Mouse (Mus musculus): ENCODE data around the gene Sdr42e1. TPM values are rescaled to one million over a fixed set of nuclear protein-coding genes. Genes with fewer than 3 reads are reported as not detected.
A peak's percentile ranks its signal among the peaks of the same experiment; 100 is the strongest.

The Sdr42e1 gene
- polyA plus RNA-seq, 1 experiment from 2014 or later, result 1.0 TPM

DNA sequence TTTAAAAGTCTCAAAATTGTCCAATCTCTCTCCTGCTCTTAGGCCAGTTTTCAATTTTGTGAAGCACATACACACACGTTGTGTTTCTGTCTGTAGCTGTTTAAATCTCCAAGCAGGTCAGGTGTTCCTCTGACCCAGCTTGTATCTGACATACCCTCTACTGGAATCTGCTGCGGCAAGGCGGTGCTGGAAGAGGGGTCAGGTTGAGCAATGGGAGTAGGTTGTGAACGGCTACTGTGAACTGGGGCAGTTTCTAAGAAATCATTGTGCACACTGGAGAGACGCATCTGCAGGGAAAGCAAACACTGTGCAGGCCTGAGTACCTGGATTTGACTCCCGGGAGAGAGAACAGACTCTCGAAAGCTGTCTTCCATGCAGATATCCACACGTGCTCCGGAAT, 3.0 kb upstream of the Sdr42e1 start:
- no peak overlapping the region for H3K4me2 ChIP-seq
- H3K36me3 ChIP-seq (ENCODE audit: control insufficient read depth, insufficient read depth, low read length), result no peaks in the 10 kb centered on the region
- H3K9me3 ChIP-seq (ENCODE audit: control insufficient read depth, low read length), result no peaks in the 10 kb centered on the region
- no peak for DNase-seq (ENCODE audit: low spot score)
- H3K4me3 ChIP-seq (ENCODE audit: low read depth, low read length), result no peak overlapping the region
- H3K9ac ChIP-seq (ENCODE audit: low read depth, low read length), result no peak overlapping the region
- 62% methylated on average over 9 of the region's 9 CpGs for WGBS
- H3K4me1 ChIP-seq (replicated peaks; ENCODE audit: control insufficient read depth, insufficient read depth, low read length), result no peaks in the 10 kb centered on the region
- ATAC-seq (replicated peaks; ENCODE audit: low FRiP score), result 0 out of 2 replicates have a peak, but pooled peaks have one; percentile 16
- H3K27ac ChIP-seq (ENCODE audit: low read depth, low read length), result peak overlapping the region; percentile 56
- no peaks in the 10 kb centered on the region for H3K27me3 ChIP-seq (replicated peaks; ENCODE audit: control insufficient read depth, insufficient read depth, low read length)

DNA sequence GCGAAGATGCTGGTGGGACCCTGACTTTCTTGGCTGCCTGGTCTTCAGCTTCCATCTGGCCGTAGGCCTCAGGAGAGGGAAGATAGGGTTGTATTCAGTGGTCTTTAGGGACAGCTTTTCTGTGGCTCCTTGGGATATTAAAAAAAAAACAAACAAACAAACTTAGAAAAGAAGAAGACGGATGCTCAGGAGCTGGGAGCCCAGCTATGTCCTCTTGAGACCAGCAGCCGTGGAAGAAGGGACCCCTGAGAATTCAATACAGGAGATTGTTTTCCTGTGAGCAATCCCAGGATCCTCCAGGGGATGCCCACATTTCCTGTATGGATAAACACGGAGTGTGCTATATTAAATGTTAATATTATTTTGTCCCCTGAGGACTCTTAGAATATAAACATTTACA, 1.7 kb upstream of the Sdr42e1 start:
- 77% methylated on average over 5 of the region's 5 CpGs for whole genome bisulfite sequencing
- Histone ChIP-seq H3K27me3 (replicated peaks; ENCODE audit: control insufficient read depth, insufficient read depth, low read length) (no peaks in the 10 kb centered on the region), H3K9ac (ENCODE audit: low read depth, low read length) (no peak overlapping the region), H3K4me1 (replicated peaks; ENCODE audit: control insufficient read depth, insufficient read depth, low read length) (no peaks in the 10 kb centered on the region), H3K4me2 (no peak overlapping the region), H3K4me3 (ENCODE audit: low read depth, low read length) (no peak overlapping the region), H3K27ac (ENCODE audit: low read depth, low read length) (no peak overlapping the region), H3K9me3 (ENCODE audit: control insufficient read depth, low read length) (no peaks in the 10 kb centered on the region), H3K36me3 (ENCODE audit: control insufficient read depth, insufficient read depth, low read length) (no peaks in the 10 kb centered on the region)
- ATAC-seq (replicated peaks; ENCODE audit: low FRiP score) (no peak), DNase-seq (ENCODE audit: low spot score) (no peak)

DNA sequence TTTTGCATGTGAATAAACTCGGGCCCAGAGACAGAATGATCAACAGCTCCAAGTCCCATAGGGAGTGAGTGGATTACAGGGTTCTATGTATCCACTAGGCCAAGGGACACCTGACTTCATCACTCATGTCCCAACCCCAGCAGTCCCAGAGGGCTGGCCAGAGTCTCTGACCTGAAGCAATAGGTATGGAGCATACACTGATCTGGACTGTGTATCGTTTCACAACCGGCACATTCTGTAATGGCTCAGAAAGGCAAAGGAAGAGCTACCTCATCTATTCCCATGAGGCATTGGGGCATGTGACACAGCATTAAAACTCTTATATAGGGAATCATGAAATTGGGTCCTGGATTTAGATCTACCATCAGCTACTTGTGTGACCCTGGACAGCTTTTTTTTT, 931 bp downstream of the Sdr42e1 start:
- Histone ChIP-seq H3K27me3 (replicated peaks; ENCODE audit: control insufficient read depth, insufficient read depth, low read length) (no peaks in the 10 kb centered on the region), H3K36me3 (ENCODE audit: control insufficient read depth, insufficient read depth, low read length) (no peaks in the 10 kb centered on the region), H3K4me1 (replicated peaks; ENCODE audit: control insufficient read depth, insufficient read depth, low read length) (no peaks in the 10 kb centered on the region), H3K9ac (ENCODE audit: low read depth, low read length) (no peak overlapping the region), H3K9me3 (ENCODE audit: control insufficient read depth, low read length) (no peaks in the 10 kb centered on the region), H3K27ac (ENCODE audit: low read depth, low read length) (no peak overlapping the region), H3K4me3 (ENCODE audit: low read depth, low read length) (no peak overlapping the region), H3K4me2 (no peak overlapping the region)
- 85% methylated on average over 3 of the region's 3 CpGs for WGBS
- DNase-seq (ENCODE audit: low spot score), result no peak
- ATAC-seq (replicated peaks; ENCODE audit: low FRiP score), result no peak

DNA sequence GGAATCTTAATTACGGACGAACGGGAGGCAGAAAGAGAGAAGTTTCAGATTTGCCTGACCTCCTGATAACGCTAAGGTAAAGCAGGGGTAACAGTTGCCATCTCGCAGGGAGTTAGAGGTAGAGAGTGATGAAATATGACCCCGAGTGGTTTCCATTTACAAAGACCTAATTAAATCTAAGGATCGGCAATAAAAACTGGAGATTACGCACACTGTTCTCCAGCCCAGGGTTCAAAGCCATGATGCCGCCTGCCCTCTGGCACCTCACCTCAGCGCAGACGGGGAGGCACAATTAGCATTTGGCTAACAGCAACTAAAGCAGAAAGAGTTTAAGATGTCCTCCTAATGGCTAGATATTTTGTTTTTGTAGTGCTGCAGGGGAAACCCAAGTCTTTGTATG, 3.0 kb downstream of the Sdr42e1 start:
- no peak for ATAC-seq (replicated peaks; ENCODE audit: low FRiP score)
- WGBS, result 30% methylated on average over 11 of the region's 11 CpGs
- Histone ChIP-seq H3K4me2 (no peak overlapping the region), H3K9ac (ENCODE audit: low read depth, low read length) (no peak overlapping the region), H3K27ac (ENCODE audit: low read depth, low read length) (no peak overlapping the region), H3K27me3 (replicated peaks; ENCODE audit: control insufficient read depth, insufficient read depth, low read length) (no peaks in the 10 kb centered on the region), H3K4me1 (replicated peaks; ENCODE audit: control insufficient read depth, insufficient read depth, low read length) (no peaks in the 10 kb centered on the region), H3K4me3 (ENCODE audit: low read depth, low read length) (no peak overlapping the region), H3K9me3 (ENCODE audit: control insufficient read depth, low read length) (no peaks in the 10 kb centered on the region), H3K36me3 (ENCODE audit: control insufficient read depth, insufficient read depth, low read length) (no peaks in the 10 kb centered on the region)
- DNase-seq (ENCODE audit: low spot score), result no peak

DNA sequence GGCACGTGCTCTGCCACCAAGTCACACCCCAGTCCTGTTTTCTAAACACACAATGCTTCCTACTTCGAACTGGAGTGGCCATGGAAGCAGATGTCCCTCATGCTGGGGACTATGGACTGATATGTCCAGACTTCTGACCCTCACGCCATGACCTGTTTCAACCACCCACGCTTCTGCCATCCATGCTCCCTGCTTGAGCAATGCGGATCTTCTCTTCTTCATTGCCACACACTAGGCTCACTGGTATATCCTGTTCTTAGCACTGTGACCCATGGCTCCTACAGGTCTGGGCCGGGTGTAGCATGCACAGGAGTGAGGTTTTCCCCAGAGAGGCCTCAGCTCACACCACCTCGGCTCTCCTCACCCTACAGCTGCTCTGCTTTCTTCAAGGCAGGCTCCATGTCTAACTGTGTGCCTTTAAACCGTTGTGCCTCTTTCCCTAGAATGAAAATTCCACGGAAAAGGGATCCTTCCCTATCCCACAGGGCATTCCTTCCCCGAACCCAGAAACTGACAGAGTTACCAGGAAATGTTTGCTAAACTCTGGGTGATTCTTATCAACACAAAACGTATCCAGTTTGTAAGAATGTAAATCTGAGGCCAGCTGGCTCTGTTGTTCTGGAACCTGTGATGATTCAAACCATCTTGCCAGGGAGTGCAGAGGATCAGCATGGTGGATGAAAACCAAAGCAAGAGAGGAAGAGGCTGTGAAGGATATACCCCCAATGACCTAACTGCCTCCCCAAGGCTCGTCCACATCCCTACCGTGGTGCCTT, 6.0 kb downstream of the Sdr42e1 start:
- Histone ChIP-seq H3K9me3 (ENCODE audit: control insufficient read depth, low read length) (no peaks in the 10 kb centered on the region), H3K4me2 (no peak overlapping the region), H3K9ac (ENCODE audit: low read depth, low read length) (no peak overlapping the region), H3K27ac (ENCODE audit: low read depth, low read length) (no peak overlapping the region), H3K4me1 (replicated peaks; ENCODE audit: control insufficient read depth, insufficient read depth, low read length) (no peaks in the 10 kb centered on the region), H3K27me3 (replicated peaks; ENCODE audit: control insufficient read depth, insufficient read depth, low read length) (no peaks in the 10 kb centered on the region), H3K36me3 (ENCODE audit: control insufficient read depth, insufficient read depth, low read length) (no peaks in the 10 kb centered on the region), H3K4me3 (ENCODE audit: low read depth, low read length) (no peak overlapping the region)
- no peak for DNase-seq (ENCODE audit: low spot score)
- WGBS, result 66% methylated on average over 13 of the region's 13 CpGs
- ATAC-seq (replicated peaks; ENCODE audit: low FRiP score), result no peak

DNA sequence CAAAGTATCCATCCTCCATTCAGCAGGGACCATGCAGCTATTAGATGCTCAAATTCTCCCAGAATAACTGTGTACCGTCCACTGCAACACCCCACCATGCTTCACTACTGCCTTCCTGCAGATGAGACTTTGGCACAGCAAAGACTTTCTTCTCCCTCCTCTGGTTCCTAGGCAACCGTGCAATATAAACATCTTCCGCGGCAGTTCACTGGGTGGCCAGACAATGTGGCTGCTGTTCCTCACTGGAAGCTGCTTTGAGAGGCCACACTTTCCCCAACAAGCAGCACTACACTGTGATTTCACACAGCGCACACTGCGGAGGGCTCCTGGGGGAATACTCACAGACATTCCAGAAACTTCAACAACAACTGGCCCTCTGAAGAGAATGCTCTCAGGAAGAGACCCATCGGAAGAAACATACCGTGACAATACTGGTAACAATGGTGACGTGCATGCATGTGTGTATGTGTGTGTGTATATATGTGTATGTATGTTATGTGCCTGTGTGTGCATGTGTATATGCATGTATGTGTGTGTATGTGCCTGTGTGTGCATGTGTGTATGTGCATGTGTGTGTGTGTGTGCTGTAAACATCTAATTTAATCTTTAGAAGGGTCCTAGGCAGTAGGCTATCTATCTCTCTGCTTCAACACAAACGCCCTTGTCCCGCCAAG, 13.0 kb downstream of the Sdr42e1 start:
- Histone ChIP-seq H3K36me3 (ENCODE audit: control insufficient read depth, insufficient read depth, low read length) (no peaks in the 10 kb centered on the region), H3K27me3 (replicated peaks; ENCODE audit: control insufficient read depth, insufficient read depth, low read length) (no peaks in the 10 kb centered on the region), H3K9ac (ENCODE audit: low read depth, low read length) (no peak overlapping the region), H3K4me3 (ENCODE audit: low read depth, low read length) (no peak overlapping the region), H3K9me3 (ENCODE audit: control insufficient read depth, low read length) (no peaks in the 10 kb centered on the region), H3K4me1 (replicated peaks; ENCODE audit: control insufficient read depth, insufficient read depth, low read length) (no peaks in the 10 kb centered on the region), H3K27ac (ENCODE audit: low read depth, low read length) (no peak overlapping the region), H3K4me2 (no peak overlapping the region)
- 63% methylated on average over 11 of the region's 11 CpGs for WGBS
- DNase-seq (ENCODE audit: low spot score) (no peak), ATAC-seq (replicated peaks; ENCODE audit: low FRiP score) (no peak)

DNA sequence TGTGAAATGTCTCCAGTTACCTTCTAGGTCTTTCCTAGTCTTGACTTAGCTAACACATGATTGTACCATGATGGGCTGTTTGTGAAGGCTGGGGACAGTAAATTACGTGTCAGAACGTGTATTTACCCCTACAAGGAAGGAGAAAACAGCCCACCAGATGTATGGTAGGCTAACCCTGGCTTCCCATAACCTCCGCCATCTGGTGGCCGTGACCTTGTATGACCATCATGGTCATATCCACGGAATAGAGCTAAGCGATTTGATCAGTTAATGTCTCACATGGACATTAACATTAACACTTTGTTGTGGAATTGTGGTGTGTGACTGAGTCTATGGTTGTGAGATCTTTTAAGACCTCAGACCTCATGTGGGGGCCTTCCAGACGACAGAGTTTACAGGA, 14.5 kb downstream of the Sdr42e1 start:
- Histone ChIP-seq H3K4me1 (replicated peaks; ENCODE audit: control insufficient read depth, insufficient read depth, low read length) (no peaks in the 10 kb centered on the region), H3K4me2 (no peak overlapping the region), H3K36me3 (ENCODE audit: control insufficient read depth, insufficient read depth, low read length) (no peaks in the 10 kb centered on the region), H3K4me3 (ENCODE audit: low read depth, low read length) (no peak overlapping the region), H3K27ac (ENCODE audit: low read depth, low read length) (no peak overlapping the region), H3K27me3 (replicated peaks; ENCODE audit: control insufficient read depth, insufficient read depth, low read length) (no peaks in the 10 kb centered on the region), H3K9ac (ENCODE audit: low read depth, low read length) (no peak overlapping the region), H3K9me3 (ENCODE audit: control insufficient read depth, low read length) (no peaks in the 10 kb centered on the region)
- ATAC-seq (replicated peaks; ENCODE audit: low FRiP score) (no peak), DNase-seq (ENCODE audit: low spot score) (no peak)
- WGBS, result 60% methylated on average over 7 of the region's 7 CpGs

DNA sequence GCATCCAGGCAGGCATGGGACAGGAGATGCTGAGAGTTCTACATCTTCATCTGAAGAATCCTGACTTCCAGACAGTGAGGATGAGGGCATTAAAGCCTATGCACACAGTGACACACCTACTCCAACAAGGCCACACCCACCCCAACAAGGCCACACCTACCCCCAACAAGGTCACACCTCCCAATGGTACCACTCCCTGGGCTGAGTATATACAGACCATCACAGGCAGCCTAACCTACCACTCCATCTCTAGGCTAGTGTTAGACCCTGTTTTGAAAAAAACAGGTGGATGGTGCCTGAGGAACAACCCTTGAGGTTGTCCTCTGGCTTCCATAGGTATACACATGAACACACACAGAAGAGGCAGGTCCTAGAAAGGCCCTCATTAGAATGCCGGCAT, 21.2 kb downstream of the Sdr42e1 start:
- H3K27ac ChIP-seq (ENCODE audit: low read depth, low read length), result no peak overlapping the region
- no peak for ATAC-seq (replicated peaks; ENCODE audit: low FRiP score)
- DNase-seq (ENCODE audit: low spot score), result no peak
- 92% methylated on average over 1 of the region's 1 CpGs for WGBS
- H3K4me2 ChIP-seq, result no peak overlapping the region
- H3K36me3 ChIP-seq (ENCODE audit: control insufficient read depth, insufficient read depth, low read length), result no peaks in the 10 kb centered on the region
- H3K9ac ChIP-seq (ENCODE audit: low read depth, low read length), result no peak overlapping the region
- no peaks in the 10 kb centered on the region for H3K27me3 ChIP-seq (replicated peaks; ENCODE audit: control insufficient read depth, insufficient read depth, low read length)
- no peaks in the 10 kb centered on the region for H3K4me1 ChIP-seq (replicated peaks; ENCODE audit: control insufficient read depth, insufficient read depth, low read length)
- H3K4me3 ChIP-seq (ENCODE audit: low read depth, low read length), result no peak overlapping the region
- no peaks in the 10 kb centered on the region; the same call in 1 of the 2 replicates for H3K9me3 ChIP-seq (ENCODE audit: control insufficient read depth, low read length)

DNA sequence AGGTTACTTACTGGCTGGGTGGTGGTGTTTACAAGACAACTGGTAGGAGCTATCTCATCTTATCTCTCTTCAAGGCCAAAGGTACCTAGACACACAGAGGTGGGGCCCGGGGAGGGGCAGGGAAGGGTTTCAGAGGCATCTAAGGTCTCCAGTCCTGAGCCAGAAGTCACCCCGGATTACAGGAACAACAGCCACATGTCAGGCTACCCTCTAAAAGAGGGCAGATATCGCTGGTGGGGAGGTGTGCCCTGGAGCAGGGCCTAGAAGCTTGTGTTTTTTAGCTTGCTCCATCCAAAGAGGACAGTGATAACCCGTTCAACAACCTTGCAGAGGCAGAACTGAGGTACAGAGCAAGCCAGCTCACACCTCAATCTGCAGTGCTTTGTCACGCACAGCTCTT, 27.0 kb downstream of the Sdr42e1 start:
- WGBS, result 68% methylated on average over 5 of the region's 5 CpGs
- no peaks in the 10 kb centered on the region for H3K27me3 ChIP-seq (replicated peaks; ENCODE audit: control insufficient read depth, insufficient read depth, low read length)
- no peak overlapping the region for H3K4me3 ChIP-seq (ENCODE audit: low read depth, low read length)
- no peaks in the 10 kb centered on the region for H3K4me1 ChIP-seq (replicated peaks; ENCODE audit: control insufficient read depth, insufficient read depth, low read length)
- no peak overlapping the region for H3K4me2 ChIP-seq
- H3K9me3 ChIP-seq (ENCODE audit: control insufficient read depth, low read length), result no peaks in the 10 kb centered on the region; the same call in 1 of the 2 replicates
- no peaks in the 10 kb centered on the region for H3K36me3 ChIP-seq (ENCODE audit: control insufficient read depth, insufficient read depth, low read length)
- H3K9ac ChIP-seq (ENCODE audit: low read depth, low read length), result no peak overlapping the region
- H3K27ac ChIP-seq (ENCODE audit: low read depth, low read length), result no peak overlapping the region
- no peak for ATAC-seq (replicated peaks; ENCODE audit: low FRiP score)
- DNase-seq (ENCODE audit: low spot score), result no peak

Data from liver, embryonic 11.5 days (tissue).